Mouse (Mus musculus): Measurements from ENCODE around the gene Mcemp1. TPM values are rescaled to one million over a fixed set of nuclear protein-coding genes. Genes with fewer than 3 reads are reported as not detected.

Gene Mcemp1
- polyA plus RNA-seq, 1 experiment from 2014 or later: 0.20 TPM

DNA sequence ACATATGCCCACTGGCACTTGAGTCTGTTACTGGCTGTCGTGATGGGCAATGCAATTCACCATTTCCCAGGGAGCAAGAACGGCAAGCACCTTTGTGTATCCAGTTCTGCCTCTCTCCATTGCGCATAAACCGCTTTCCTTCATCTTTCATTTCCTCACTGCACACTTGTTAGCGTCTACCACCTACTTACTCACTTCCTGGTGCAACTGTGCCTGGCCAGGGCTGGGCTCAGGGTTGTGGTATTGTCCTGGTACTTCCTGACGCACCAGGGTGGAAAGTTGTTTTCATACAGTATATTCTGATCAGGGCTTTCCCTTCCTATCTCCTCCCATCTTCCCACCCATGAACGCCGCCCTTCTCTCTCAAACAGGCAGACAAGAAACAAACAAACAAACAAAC is 4.7 kb upstream of the Mcemp1 start:
- peaks cover 8% of the 10 kb centered on the region for H3K4me1 ChIP-seq (ENCODE audit: control insufficient read depth, insufficient read depth, low read length)
- 83% methylated on average over 8 of the region's 8 CpGs for WGBS

DNA sequence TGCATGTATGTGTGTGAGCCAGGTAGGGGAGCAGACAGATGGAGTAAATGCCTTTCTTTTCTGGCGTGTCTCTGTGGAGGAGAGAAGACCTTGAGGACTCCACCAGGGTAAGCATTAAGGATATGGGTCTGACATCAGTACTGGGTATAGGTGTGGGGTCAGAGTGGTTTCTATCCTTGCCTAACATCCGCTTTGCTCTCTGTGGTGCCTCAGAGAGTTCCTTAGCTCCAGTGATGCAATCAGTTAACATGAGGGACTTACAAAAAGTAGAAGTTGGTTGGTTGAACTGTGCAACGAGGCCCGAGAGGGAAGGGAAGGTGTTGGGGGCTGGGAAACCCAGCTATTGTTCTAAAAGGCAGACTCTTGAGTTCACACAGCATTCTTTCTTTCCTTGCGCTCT is 1.1 kb upstream of the Mcemp1 start:
- Histone ChIP-seq H3K9me3 (ENCODE audit: control insufficient read depth, low read length) (no peaks in the 10 kb centered on the region), H3K27ac (ENCODE audit: low read depth, low read length) (no peak overlapping the region), H3K27me3 (ENCODE audit: control insufficient read depth, insufficient read depth, low read length) (no peaks in the 10 kb centered on the region), H3K4me2 (no peak overlapping the region), H3K9ac (ENCODE audit: low read length) (no peak overlapping the region), H3K36me3 (ENCODE audit: control insufficient read depth, insufficient read depth, low read length) (no peaks in the 10 kb centered on the region), H3K4me3 (ENCODE audit: low read depth, low read length) (no peak overlapping the region), H3K4me1 (ENCODE audit: control insufficient read depth, insufficient read depth, low read length) (no peaks in the 10 kb centered on the region)
- WGBS: 71% methylated on average over 5 of the region's 5 CpGs
- ATAC-seq (ENCODE audit: low FRiP score): no peak
- DNase-seq (ENCODE audit: low spot score, missing footprints): no peak

More for the DNA sequence above, 4.7 kb upstream of the Mcemp1 start:
- DNase-seq (ENCODE audit: low spot score, missing footprints) (no peak), ATAC-seq (ENCODE audit: low FRiP score) (no peak)
- Histone ChIP-seq H3K9ac (ENCODE audit: low read length) (no peak overlapping the region), H3K27ac (ENCODE audit: low read depth, low read length) (no peak overlapping the region), H3K36me3 (ENCODE audit: control insufficient read depth, insufficient read depth, low read length) (no peaks in the 10 kb centered on the region), H3K4me2 (no peak overlapping the region), H3K4me3 (ENCODE audit: low read depth, low read length) (no peak overlapping the region), H3K9me3 (ENCODE audit: control insufficient read depth, low read length) (no peaks in the 10 kb centered on the region), H3K27me3 (ENCODE audit: control insufficient read depth, insufficient read depth, low read length) (no peaks in the 10 kb centered on the region)

DNA sequence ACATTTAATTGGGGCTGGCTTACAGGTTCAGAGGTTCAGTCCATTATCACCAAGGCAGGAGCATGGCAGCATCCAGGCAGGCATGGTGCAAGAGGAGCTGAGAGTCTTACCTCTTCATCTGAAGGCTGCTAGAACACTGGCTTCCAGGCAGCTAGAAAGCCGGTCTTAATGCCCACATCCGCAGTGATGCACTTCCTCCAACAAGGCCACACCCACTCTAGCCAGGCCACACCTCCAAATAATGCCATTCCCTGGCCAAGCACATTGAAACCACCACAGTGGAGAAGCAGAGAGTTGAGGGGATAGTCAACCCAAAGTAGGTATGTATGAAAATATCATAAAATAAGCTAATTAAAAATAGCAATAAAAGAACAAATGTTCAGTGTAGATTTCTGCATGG is 4.8 kb downstream of the Mcemp1 start:
- DNase-seq (ENCODE audit: low spot score, missing footprints) (no peak), ATAC-seq (ENCODE audit: low FRiP score) (no peak)
- Histone ChIP-seq H3K27ac (ENCODE audit: low read depth, low read length) (no peak overlapping the region), H3K4me2 (no peak overlapping the region), H3K9ac (ENCODE audit: low read length) (no peak overlapping the region), H3K4me1 (ENCODE audit: control insufficient read depth, insufficient read depth, low read length) (no peaks in the 10 kb centered on the region), H3K36me3 (ENCODE audit: control insufficient read depth, insufficient read depth, low read length) (no peaks in the 10 kb centered on the region), H3K4me3 (ENCODE audit: low read depth, low read length) (no peak overlapping the region), H3K27me3 (ENCODE audit: control insufficient read depth, insufficient read depth, low read length) (no peaks in the 10 kb centered on the region), H3K9me3 (ENCODE audit: control insufficient read depth, low read length) (no peaks in the 10 kb centered on the region)
- 89% methylated on average over 2 of the region's 2 CpGs for WGBS

DNA sequence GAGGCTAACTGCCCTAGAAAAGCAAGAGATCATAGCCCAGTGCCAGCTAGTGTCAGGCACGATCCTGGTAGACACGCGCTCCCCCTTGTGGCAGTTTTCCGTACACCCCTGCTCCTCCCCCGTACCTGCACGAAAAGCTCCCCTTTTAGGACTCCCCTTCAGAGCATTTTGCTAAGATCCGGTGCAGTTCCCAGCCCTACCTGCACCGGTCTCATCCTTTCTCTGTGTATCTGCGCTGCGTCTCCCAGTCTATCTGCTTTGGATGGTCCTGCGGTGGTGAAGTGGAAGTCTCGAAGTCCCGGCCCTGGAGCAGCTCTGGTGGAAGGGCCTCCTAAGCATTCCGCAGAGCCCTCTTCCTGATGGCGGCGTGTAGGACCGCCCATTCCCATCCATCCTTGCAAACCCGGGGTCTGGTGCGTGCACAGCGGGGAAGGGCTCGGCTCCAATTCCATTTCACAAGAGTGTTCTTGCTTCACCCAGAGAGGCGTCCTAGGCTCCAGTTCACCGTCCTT is 6.5 kb downstream of the Mcemp1 start, which contains the start of gene Fcor:
TSS of gene Fcor (minus strand) at position 383 of the 512 bp plus-strand sequence.
- Histone ChIP-seq H3K27ac (ENCODE audit: low read depth, low read length) (peak within 1 kb of the TSS; percentile 9; the same call in 1 of the 2 replicates), H3K36me3 (ENCODE audit: control insufficient read depth, insufficient read depth, low read length) (no peaks in the 10 kb centered on the region), H3K9me3 (ENCODE audit: control insufficient read depth, low read length) (no peaks in the 10 kb centered on the region), H3K4me2 (peak within 1 kb of the TSS; percentile 64), H3K27me3 (ENCODE audit: control insufficient read depth, insufficient read depth, low read length) (no peaks in the 10 kb centered on the region), H3K9ac (ENCODE audit: low read length) (peak within 1 kb of the TSS; percentile 73), H3K4me3 (ENCODE audit: low read depth, low read length) (peak within 1 kb of the TSS; percentile 50), H3K4me1 (ENCODE audit: control insufficient read depth, insufficient read depth, low read length) (no peaks in the 10 kb centered on the region; the same call in 1 of the 2 replicates)
- peak; percentile 98 for DNase-seq (ENCODE audit: low spot score, missing footprints)
- WGBS: under 1% methylated on average over 23 of the region's 23 CpGs
- peak; percentile 84 for ATAC-seq (ENCODE audit: low FRiP score)

DNA sequence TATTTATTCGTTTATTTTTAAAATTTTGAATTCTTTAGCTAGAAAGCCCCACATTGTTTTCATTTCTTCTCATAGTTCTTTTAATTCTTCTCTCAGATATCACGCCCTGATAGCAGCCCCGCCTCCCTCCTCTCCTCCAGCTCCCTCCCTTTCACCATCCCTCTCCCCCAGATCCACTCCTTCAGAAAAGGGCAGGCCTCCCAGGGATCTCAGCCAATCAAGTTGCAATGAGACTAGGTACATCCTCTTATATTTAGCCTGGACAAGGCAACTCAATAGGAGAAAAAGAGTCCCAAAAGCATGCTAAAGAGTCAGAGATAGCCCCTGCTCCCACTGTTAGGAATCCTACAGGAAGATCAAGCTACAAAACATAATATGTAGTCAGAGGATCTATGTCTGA is 9.1 kb downstream of the Mcemp1 start:
- DNase-seq (ENCODE audit: low spot score, missing footprints): no peak
- H3K9me3 ChIP-seq (ENCODE audit: control insufficient read depth, low read length): no peaks in the 10 kb centered on the region
- no peak for ATAC-seq (ENCODE audit: low FRiP score)

DNA sequence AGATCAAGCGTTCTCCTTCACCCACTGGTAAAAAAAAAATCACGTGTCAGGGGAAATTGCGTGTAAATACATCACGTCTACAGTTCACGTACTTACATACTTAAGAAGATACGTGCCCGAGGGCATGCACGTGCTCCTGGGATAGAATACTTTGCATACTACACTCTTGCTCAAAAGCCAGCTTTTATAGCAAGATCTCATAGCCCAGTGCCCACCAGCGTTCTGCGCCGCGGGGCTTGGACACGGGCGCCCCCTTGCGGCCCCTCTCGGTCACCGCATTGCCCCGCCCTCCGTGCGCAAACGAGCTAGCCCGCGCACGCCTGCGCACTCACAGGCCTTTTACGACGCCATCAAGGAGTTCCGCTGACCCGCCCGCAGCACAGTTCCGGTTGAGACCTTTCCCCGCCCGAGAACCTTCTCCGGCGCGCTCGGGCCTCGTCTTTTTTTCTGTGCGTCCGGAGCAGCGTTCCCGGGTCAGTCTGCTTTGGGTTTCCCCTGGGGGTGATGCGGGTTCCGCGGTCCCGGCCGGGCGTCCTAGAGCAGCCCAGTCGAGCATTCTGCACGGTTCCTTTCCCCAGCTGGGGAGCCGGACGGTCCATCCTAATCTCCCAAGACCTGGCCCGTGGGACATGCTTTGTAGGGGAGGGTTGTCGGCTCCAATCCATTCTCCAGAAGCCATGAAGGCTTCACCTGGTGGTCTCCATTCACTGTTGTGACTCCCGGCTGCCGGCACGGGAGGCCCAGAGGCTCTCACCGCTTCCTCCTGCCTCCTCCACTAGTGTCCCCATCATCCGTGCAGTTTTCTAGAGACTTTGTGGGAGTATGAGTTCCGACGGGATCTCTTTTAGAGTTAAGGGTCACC is 10.8 kb downstream of the Mcemp1 start, which contains the start of gene Trappc5:
TSS of gene Trappc5 (plus strand) at position 169 of the 862 bp plus-strand sequence.
- H3K27me3 ChIP-seq (ENCODE audit: control insufficient read depth, insufficient read depth, low read length): no peaks in the 10 kb centered on the region
- peak within 1 kb of the TSS; percentile 85 for H3K4me3 ChIP-seq (ENCODE audit: low read depth, low read length)
- peak within 1 kb of the TSS; percentile 78 for H3K27ac ChIP-seq (ENCODE audit: low read depth, low read length)
- H3K4me2 ChIP-seq: peak within 1 kb of the TSS; percentile 80
- DNase-seq (ENCODE audit: low spot score, missing footprints): peak; percentile 99
- peak within 1 kb of the TSS; percentile 93 for H3K9ac ChIP-seq (ENCODE audit: low read length)
- ATAC-seq (ENCODE audit: low FRiP score): peak; percentile 86
- 2% methylated on average over 61 of the region's 61 CpGs for WGBS
- peaks cover 10% of the 10 kb centered on the region; the same call in 1 of the 2 replicates for H3K36me3 ChIP-seq (ENCODE audit: control insufficient read depth, insufficient read depth, low read length)
- no peaks in the 10 kb centered on the region for H3K9me3 ChIP-seq (ENCODE audit: control insufficient read depth, low read length)
- peaks cover 9% of the 10 kb centered on the region; the same call in 1 of the 2 replicates for H3K4me1 ChIP-seq (ENCODE audit: control insufficient read depth, insufficient read depth, low read length)

More for the DNA sequence above, 9.1 kb downstream of the Mcemp1 start:
- Histone ChIP-seq H3K27ac (ENCODE audit: low read depth, low read length) (no peak overlapping the region), H3K9ac (ENCODE audit: low read length) (no peak overlapping the region), H3K4me2 (no peak overlapping the region), H3K27me3 (ENCODE audit: control insufficient read depth, insufficient read depth, low read length) (no peaks in the 10 kb centered on the region), H3K4me1 (ENCODE audit: control insufficient read depth, insufficient read depth, low read length) (peaks cover 9% of the 10 kb centered on the region; the same call in 1 of the 2 replicates), H3K36me3 (ENCODE audit: control insufficient read depth, insufficient read depth, low read length) (peaks cover 9% of the 10 kb centered on the region; the same call in 1 of the 2 replicates), H3K4me3 (ENCODE audit: low read depth, low read length) (no peak overlapping the region)
- 51% methylated on average over 3 of the region's 3 CpGs for WGBS

DNA sequence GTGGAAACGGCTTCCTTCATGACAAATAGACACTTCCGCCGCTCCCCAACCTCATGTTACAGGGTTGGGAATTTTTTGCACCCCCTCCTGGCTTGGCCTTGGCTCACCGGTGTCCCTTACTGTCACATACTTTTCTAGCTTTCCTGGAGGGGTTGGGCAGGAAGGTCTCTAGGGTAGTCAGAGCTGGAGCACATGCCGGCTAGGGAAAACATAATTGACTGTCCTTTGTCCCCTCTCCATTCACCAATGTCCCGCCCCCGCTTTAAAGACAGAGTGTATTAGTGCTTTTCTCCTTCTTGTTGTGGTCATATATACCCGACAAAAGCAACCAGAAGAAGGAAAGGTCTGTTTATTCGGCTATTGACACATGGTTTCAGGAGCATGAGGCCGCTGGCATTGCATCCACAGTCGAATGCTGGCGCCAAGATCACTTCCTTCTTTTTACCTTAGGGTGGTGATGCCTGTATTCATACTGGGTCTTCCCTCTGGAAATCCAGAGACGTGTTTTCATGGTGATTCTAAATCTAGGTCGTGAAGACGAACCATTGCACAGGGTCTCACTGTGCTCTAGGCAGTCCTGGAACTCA is 11.5 kb downstream of the Mcemp1 start:
- Histone ChIP-seq H3K4me2 (peak overlapping the region; percentile 80), H3K4me1 (ENCODE audit: control insufficient read depth, insufficient read depth, low read length) (peaks cover 9% of the 10 kb centered on the region; the same call in 1 of the 2 replicates), H3K9me3 (ENCODE audit: control insufficient read depth, low read length) (no peaks in the 10 kb centered on the region), H3K27me3 (ENCODE audit: control insufficient read depth, insufficient read depth, low read length) (no peaks in the 10 kb centered on the region), H3K9ac (ENCODE audit: low read length) (peak overlapping the region; percentile 93), H3K4me3 (ENCODE audit: low read depth, low read length) (peak overlapping the region; percentile 85), H3K27ac (ENCODE audit: low read depth, low read length) (peak overlapping the region; percentile 78; the same call in 1 of the 2 replicates), H3K36me3 (ENCODE audit: control insufficient read depth, insufficient read depth, low read length) (peaks cover 10% of the 10 kb centered on the region; the same call in 1 of the 2 replicates)
- 8% methylated on average over 15 of the region's 15 CpGs for WGBS
- DNase-seq (ENCODE audit: low spot score, missing footprints) (peak; percentile 87), ATAC-seq (ENCODE audit: low FRiP score) (0 out of 2 replicates have a peak, but pooled peaks have one; percentile 1)

DNA sequence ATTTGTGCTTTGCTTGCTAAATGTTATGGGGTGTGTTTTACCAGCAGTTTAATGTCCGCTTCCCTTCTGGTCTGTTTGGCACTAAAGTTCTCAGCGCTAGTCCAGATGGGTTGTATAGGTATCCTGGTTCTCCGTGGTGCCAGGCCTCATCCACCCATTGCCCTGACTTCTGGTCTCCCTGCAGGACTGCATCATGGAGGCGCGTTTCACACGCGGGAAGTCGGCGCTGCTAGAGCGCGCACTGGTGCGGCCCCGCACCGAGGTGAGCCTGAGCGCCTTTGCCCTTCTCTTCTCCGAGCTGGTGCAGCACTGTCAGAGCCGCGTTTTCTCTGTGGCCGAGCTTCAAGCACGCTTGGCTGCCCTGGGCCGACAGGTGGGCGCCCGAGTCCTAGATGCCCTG is 13.3 kb downstream of the Mcemp1 start:
- no peak overlapping the region for H3K9ac ChIP-seq (ENCODE audit: low read length)
- ATAC-seq (ENCODE audit: low FRiP score): no peak
- H3K36me3 ChIP-seq (ENCODE audit: control insufficient read depth, insufficient read depth, low read length): peaks cover 10% of the 10 kb centered on the region; the same call in 1 of the 2 replicates
- H3K27ac ChIP-seq (ENCODE audit: low read depth, low read length): no peak overlapping the region
- WGBS: 98% methylated on average over 23 of the region's 23 CpGs
- no peaks in the 10 kb centered on the region for H3K27me3 ChIP-seq (ENCODE audit: control insufficient read depth, insufficient read depth, low read length)
- peaks cover 9% of the 10 kb centered on the region; the same call in 1 of the 2 replicates for H3K4me1 ChIP-seq (ENCODE audit: control insufficient read depth, insufficient read depth, low read length)
- no peaks in the 10 kb centered on the region for H3K9me3 ChIP-seq (ENCODE audit: control insufficient read depth, low read length)
- DNase-seq (ENCODE audit: low spot score, missing footprints): no peak
- H3K4me3 ChIP-seq (ENCODE audit: low read depth, low read length): no peak overlapping the region
- H3K4me2 ChIP-seq: no peak overlapping the region

Measured in midbrain, embryonic 11.5 days (tissue).